Mouse (Mus musculus) CH12.LX (cell line): Measurements from ENCODE around the gene Bsn. TPM values are rescaled to one million over a fixed set of nuclear protein-coding genes. Genes with fewer than 3 reads are reported as not detected.

Source experiments
- DNase-seq: peaks from one replicate; pipeline ENCODE4 v3.0.0-alpha.2; 2013; ENCODE audit errors: extremely low read depth
- H3K27ac ChIP-seq: 2 replicates; pipeline ENCODE4 v1.5.1; 2012; ENCODE audit warnings: low read depth, mild to moderate bottlenecking, control low read depth, moderate library complexity; ENCODE audit not compliant: insufficient read depth
- H3K27me3 ChIP-seq: replicated peaks from 2 replicates; pipeline ENCODE3; 2012; ENCODE audit warnings: inconsistent platforms
- H3K36me3 ChIP-seq, 2 experiments: replicated peaks in 1 of 2; 2 replicates each; pipeline versions ENCODE3 to v1.6.1; 2012; ENCODE audit warnings: inconsistent platforms in 1 of 2, low read length in 1 of 2, mild to moderate bottlenecking in 1 of 2, mixed read lengths in 1 of 2, moderate library complexity in 1 of 2; ENCODE audit not compliant: control insufficient read depth in 1 of 2, insufficient read depth in 1 of 2
- H3K4me1 ChIP-seq, 2 experiments: 2 replicates each; pipeline ENCODE4 v1.6.1; 2012; ENCODE audit warnings: inconsistent platforms in 1 of 2, moderate library complexity in 1 of 2; ENCODE audit not compliant: insufficient read depth in 2 of 2, control insufficient read depth in 1 of 2
- H3K4me2 ChIP-seq: 2 replicates; pipeline ENCODE4 v1.6.1; 2012; ENCODE audit warnings: low read depth, mild to moderate bottlenecking, control low read depth; ENCODE audit not compliant: poor library complexity, insufficient read depth, severe bottlenecking
- H3K4me3 ChIP-seq, 3 experiments: fragments of 150-350 bp in 1 of 3; sonication (generic) in 1 of 3; replicated peaks in 1 of 3; 2 replicates each; pipeline versions ENCODE3 to v1.5.1; 2011 to 2012; ENCODE audit warnings: low read depth in 2 of 3, low read length in 2 of 3, mild to moderate bottlenecking in 2 of 3, moderate library complexity in 2 of 3, control low read depth in 1 of 3, improper control_type of control experiment in 1 of 3, inconsistent platforms in 1 of 3, mixed read lengths in 1 of 3; ENCODE audit not compliant: poor library complexity in 1 of 3
- H3K79me2 ChIP-seq: replicated peaks from 2 replicates; pipeline ENCODE4 v1.6.1; 2012; ENCODE audit warnings: mild to moderate bottlenecking, moderate library complexity; ENCODE audit not compliant: control insufficient read depth, poor library complexity, insufficient read depth, severe bottlenecking; ENCODE audit errors: extremely low read depth
- H3K9ac ChIP-seq: 2 replicates; pipeline ENCODE4 v1.6.1; 2012; ENCODE audit warnings: low read depth, mild to moderate bottlenecking, control low read depth, moderate library complexity; ENCODE audit not compliant: insufficient read depth
- H3K9me3 ChIP-seq: replicated peaks from 2 replicates; pipeline ENCODE3; 2012; ENCODE audit warnings: low read length, inconsistent platforms, mixed read lengths
- BHLHE40 ChIP-seq: IDR thresholded peaks from 2 replicates; pipeline ENCODE4 v1.6.1; 2011; ENCODE audit warnings: mild to moderate bottlenecking, low read depth, low read length, improper control_type of control experiment
- CHD1 ChIP-seq: IDR thresholded peaks from 2 replicates; pipeline ENCODE4 v1.6.1; 2012; ENCODE audit warnings: low read depth, low read length, improper control_type of control experiment, inconsistent platforms
- CTCF ChIP-seq, 2 experiments: IDR thresholded peaks in 1 of 2; conservative IDR thresholded peaks in 1 of 2; 2 replicates each; pipeline ENCODE4 v1.5.1; 2011 to 2012; ENCODE audit warnings: low read depth in 2 of 2, low read length in 2 of 2, improper control_type of control experiment in 1 of 2, inconsistent platforms in 1 of 2, mild to moderate bottlenecking in 1 of 2, moderate library complexity in 1 of 2
- E2F4 ChIP-seq: IDR thresholded peaks from 2 replicates; pipeline ENCODE4 v1.6.1; 2011; ENCODE audit warnings: low read depth, low read length, improper control_type of control experiment; ENCODE audit not compliant: insufficient replicate concordance
- ELF1 ChIP-seq: IDR thresholded peaks from 2 replicates; pipeline ENCODE4 v1.6.1; 2014; ENCODE audit warnings: low read depth, mild to moderate bottlenecking, inconsistent platforms, low read length, improper control_type of control experiment
- EP300 ChIP-seq: IDR thresholded peaks from 2 replicates; pipeline ENCODE4 v1.6.1; 2011; ENCODE audit warnings: low read length, improper control_type of control experiment
- GABPA ChIP-seq: IDR thresholded peaks from 2 replicates; pipeline ENCODE4 v1.6.1; 2012; ENCODE audit warnings: low read depth, low read length, improper control_type of control experiment, inconsistent platforms; ENCODE audit not compliant: insufficient replicate concordance
- HCFC1 ChIP-seq: IDR thresholded peaks from 2 replicates; pipeline ENCODE4 v1.6.1; 2012; ENCODE audit warnings: low read depth, mild to moderate bottlenecking, inconsistent platforms, low read length, improper control_type of control experiment
- IRF4 ChIP-seq: IDR thresholded peaks from 2 replicates; pipeline ENCODE4 v1.6.1; 2014; ENCODE audit warnings: low read depth, mild to moderate bottlenecking, inconsistent platforms, low read length, improper control_type of control experiment
- JUN ChIP-seq: IDR thresholded peaks from 2 replicates; pipeline ENCODE4 v1.6.1; 2011; ENCODE audit warnings: low read depth, mild to moderate bottlenecking, low read length, improper control_type of control experiment, moderate library complexity; ENCODE audit not compliant: insufficient read depth
- JUND ChIP-seq: conservative IDR thresholded peaks from 2 replicates; pipeline ENCODE4 v1.6.1; 2011; ENCODE audit warnings: low read depth, low read length, improper control_type of control experiment
- KAT2A ChIP-seq: IDR thresholded peaks from 2 replicates; pipeline ENCODE4 v1.6.1; 2012; ENCODE audit warnings: low read length, improper control_type of control experiment, inconsistent platforms; ENCODE audit not compliant: insufficient replicate concordance
- MAFK ChIP-seq: IDR thresholded peaks from 2 replicates; pipeline ENCODE4 v1.6.1; 2011; ENCODE audit warnings: low read length, improper control_type of control experiment; ENCODE audit not compliant: insufficient replicate concordance
- MAX ChIP-seq: IDR thresholded peaks from 2 replicates; pipeline ENCODE4 v1.6.1; 2011; ENCODE audit warnings: low read length, improper control_type of control experiment
- MAZ ChIP-seq: IDR thresholded peaks from 2 replicates; pipeline ENCODE4 v1.6.1; 2012; ENCODE audit warnings: low read depth, mild to moderate bottlenecking, inconsistent platforms, low read length, improper control_type of control experiment, moderate library complexity
- MEF2A ChIP-seq: IDR thresholded peaks from 2 replicates; pipeline ENCODE4 v1.6.1; 2014; ENCODE audit warnings: low read depth, mild to moderate bottlenecking, inconsistent platforms, low read length, improper control_type of control experiment, borderline replicate concordance
- MXI1 ChIP-seq: IDR thresholded peaks from 2 replicates; pipeline ENCODE4 v1.6.1; 2011; ENCODE audit warnings: mild to moderate bottlenecking, low read depth, low read length, improper control_type of control experiment
- NRF1 ChIP-seq: IDR thresholded peaks from 2 replicates; pipeline ENCODE4 v1.6.1; 2014; ENCODE audit warnings: low read depth, mild to moderate bottlenecking, inconsistent platforms, low read length, improper control_type of control experiment, moderate library complexity
- POLR2AphosphoS2 ChIP-seq: IDR thresholded peaks from 2 replicates; pipeline ENCODE4 v1.6.1; 2011; ENCODE audit warnings: low read depth, low read length, improper control_type of control experiment
- RAD21 ChIP-seq: IDR thresholded peaks from 2 replicates; pipeline ENCODE4 v1.6.1; 2011; ENCODE audit warnings: low read depth, mild to moderate bottlenecking, low read length, improper control_type of control experiment, moderate library complexity
- RCOR1 ChIP-seq: conservative IDR thresholded peaks from 2 replicates; pipeline ENCODE4 v1.6.1; 2012; ENCODE audit warnings: low read depth, mild to moderate bottlenecking, inconsistent platforms, low read length, improper control_type of control experiment
- SIN3A ChIP-seq: IDR thresholded peaks from 2 replicates; pipeline ENCODE4 v1.6.1; 2012; ENCODE audit warnings: low read length, improper control_type of control experiment, inconsistent platforms
- TBP ChIP-seq: conservative IDR thresholded peaks from 2 replicates; pipeline ENCODE4 v1.6.1; 2011; ENCODE audit warnings: low read depth, low read length, improper control_type of control experiment
- TCF12 ChIP-seq: IDR thresholded peaks from 2 replicates; pipeline ENCODE4 v1.6.1; 2014; ENCODE audit warnings: low read depth, mild to moderate bottlenecking, inconsistent platforms, low read length, improper control_type of control experiment
- UBTF ChIP-seq: IDR thresholded peaks from 2 replicates; pipeline ENCODE4 v1.6.1; 2012; ENCODE audit warnings: low read depth, mild to moderate bottlenecking, inconsistent platforms, low read length, improper control_type of control experiment, moderate library complexity
- USF1 ChIP-seq: IDR thresholded peaks from 2 replicates; pipeline ENCODE4 v1.6.1; 2014; ENCODE audit warnings: low read depth, mild to moderate bottlenecking, inconsistent platforms, low read length, improper control_type of control experiment
- ZMIZ1 ChIP-seq: IDR thresholded peaks from 2 replicates; pipeline ENCODE4 v1.6.1; 2012; ENCODE audit warnings: low read depth, mild to moderate bottlenecking, inconsistent platforms, low read length, improper control_type of control experiment
- ZNF384 ChIP-seq: IDR thresholded peaks from 2 replicates; pipeline ENCODE4 v1.6.1; 2012; ENCODE audit warnings: low read depth, low read length, improper control_type of control experiment, inconsistent platforms
- dilution Hi-C: fragments of 300-500 bp; cut with MboI; formaldehyde crosslinking; loops from 2 replicates; pipeline ENCODE4 v1.14.3; 2020; ENCODE audit warnings: low sequenced_read_pairs; ENCODE audit not compliant: extremely low pct_unique_long_range_greater_than_20kb, extremely low pct_ligation_motif_present
- in situ Hi-C: fragments of 300-500 bp; cut with MboI; formaldehyde crosslinking; loops from 3 replicates; pipeline ENCODE4 v1.14.3; 2019; ENCODE audit warnings: low sequenced_read_pairs, low pct_ligation_motif_present, low pct_unique_long_range_greater_than_20kb, mixed read lengths
- polyA plus RNA-seq: library from polyadenylated mRNA; unstranded; fragments of >175 nt; gene quantifications from 2 replicates; pipeline ENCODE4 v1.2.1, GENCODE M21; 2012; ENCODE audit warnings: low read depth; ENCODE audit not compliant: insufficient read length
- total RNA-seq, 2 experiments: library from RNA; depleted of rRNA; stranded (reverse); fragments of 300-350 nt in 1 of 2; fragments of >200 nt in 1 of 2; gene quantifications; 2 replicates each; pipeline ENCODE4 v1.2.3; 2012 to 2014

Gene Bsn
- total and polyA plus RNA-seq, 3 experiments, result 3.6 to 7.8 (median 4.4) TPM

GRCm38 (mm10) chr9:108144371-108145270 lies 45.6 kb downstream of the Bsn start:
- dilution Hi-C loops, result no loop called here
- Histone ChIP-seq H3K9me3 (peaks cover 6% of the 10 kb centered on the region), H3K27me3 (peaks cover 9% of the 10 kb centered on the region), H3K27ac (no peak overlapping the region), H3K36me3 (no peaks in the 10 kb centered on the region), H3K4me3 (no peak overlapping the region), H3K79me2 (no peaks in the 10 kb centered on the region)
- DNase-seq, result no peak
- in situ Hi-C loops, result no loop called here
- TF ChIP-seq NRF1 (no peak), USF1 (no peak), RCOR1 (no peak), CTCF (conservative IDR thresholded peaks at IDR 0.05 in 1 of 2, IDR thresholded peaks at IDR 0.05 in 1 of 2; ENCODE audit: low read depth in 2 of 2, low read length in 2 of 2) (no peak), RAD21 (no peak), CHD1 (no peak), TCF12 (no peak), JUN (no peak), POLR2AphosphoS2 (no peak), HCFC1 (no peak), ZMIZ1 (no peak), MAZ (no peak), KAT2A (no peak), UBTF (no peak), EP300 (no peak), ZNF384 (no peak), E2F4 (no peak), SIN3A (no peak), MAX (no peak)
- TF ChIP-seq, all 38 proteins: peak for 0
- H3K9ac ChIP-seq, result no peak overlapping the region
- H3K4me1 ChIP-seq, result 0 out of 4 replicates have a peak, but pooled peaks cover 0 to 3% of the 10 kb centered on the region in 2 experiments
- no peak overlapping the region for H3K4me2 ChIP-seq

GRCm38 (mm10) chr9:108143470-108143869 lies 46.7 kb downstream of the Bsn start:
- in situ Hi-C loops, result no loop called here
- Histone ChIP-seq H3K9me3 (peaks cover 6% of the 10 kb centered on the region), H3K4me1 (0 out of 4 replicates have a peak, but pooled peaks cover 0 to 3% of the 10 kb centered on the region in 2 experiments), H3K4me2 (no peak overlapping the region), H3K27me3 (peaks cover 15% of the 10 kb centered on the region), H3K36me3 (no peaks in the 10 kb centered on the region), H3K79me2 (no peaks in the 10 kb centered on the region), H3K9ac (no peak overlapping the region), H3K27ac (no peak overlapping the region), H3K4me3 (no peak overlapping the region)
- no peak for TF ChIP-seq HCFC1
- TF ChIP-seq USF1, result no peak
- TF ChIP-seq ELF1, result no peak
- TF ChIP-seq UBTF, result no peak
- no peak for TF ChIP-seq MEF2A
- no peak for TF ChIP-seq JUND
- no peak for TF ChIP-seq IRF4
- no peak for TF ChIP-seq RAD21
- no peak for TF ChIP-seq MXI1
- TF ChIP-seq SIN3A, result no peak
- no peak for TF ChIP-seq POLR2AphosphoS2
- TF ChIP-seq CTCF (conservative IDR thresholded peaks at IDR 0.05 in 1 of 2, IDR thresholded peaks at IDR 0.05 in 1 of 2; ENCODE audit: low read depth in 2 of 2, low read length in 2 of 2), result no peak
- no peak for TF ChIP-seq CHD1
- no peak for TF ChIP-seq KAT2A
- no peak for TF ChIP-seq NRF1
- TF ChIP-seq MAFK, result no peak
- no peak for TF ChIP-seq TBP
- TF ChIP-seq BHLHE40, result no peak
- no peak for TF ChIP-seq GABPA
- dilution Hi-C loops, result no loop called here
- DNase-seq, result no peak
